Mouse (Mus musculus) kidney, adult 18-20 months (tissue): ENCODE measurements around the gene Amelx.

ENCODE experiments used
- DNase-seq: peaks from one replicate; pipeline ENCODE4 v3.0.0; 2021

Amelx gene

GRCm38 (mm10) chrX:169187100-169187499 is at the start of gene Amelx:
TSS of gene Amelx (minus strand) at chrX:169187200.
- DNase-seq: no peak

GRCm38 (mm10) chrX:169222357-169223062 is 35.5 kb upstream of the Amelx start:
- DNase-seq: no peak

- DNase-seq: no peak
Observed at GRCm38 (mm10) chrX:169220064-169220463, 33.1 kb upstream of the Amelx start.

- DNase-seq: no peak
Observed at GRCm38 (mm10) chrX:169210019-169210418, 23.0 kb upstream of the Amelx start.

- no peak for DNase-seq
Observed at GRCm38 (mm10) chrX:169178634-169179033, 8.4 kb downstream of the Amelx start.

- DNase-seq: no peak
Observed at GRCm38 (mm10) chrX:169173796-169174195, 13.2 kb downstream of the Amelx start.

- no peak for DNase-seq
Observed at GRCm38 (mm10) chrX:169170981-169171380, 16.0 kb downstream of the Amelx start.

- DNase-seq: no peak
Observed at GRCm38 (mm10) chrX:169158385-169158784, 28.6 kb downstream of the Amelx start.

- no peak for DNase-seq
Observed at GRCm38 (mm10) chrX:169153805-169154204, 33.2 kb downstream of the Amelx start.

GRCm38 (mm10) chrX:169140467-169140866 is 46.5 kb downstream of the Amelx start:
- DNase-seq: no peak

GRCm38 (mm10) chrX:169139758-169140157 is 47.2 kb downstream of the Amelx start:
- no peak for DNase-seq
